Mouse (Mus musculus): ENCODE measurements around the gene Magi2. TPM values are rescaled to one million over a fixed set of nuclear protein-coding genes. Genes with fewer than 3 reads are reported as not detected.

The Magi2 gene
- polyA plus RNA-seq (2014; fragmentation: Illumina TruSeq; extraction: RNeasy Lipid Tissue Mini Kit (QIAGEN cat#74804); ENCODE audit: insufficient read depth, low read depth, low replicate concordance), result 0.63 TPM

GRCm38 (mm10) chr5:19226866-19227243 is at the start of gene Magi2:
TSS of gene Magi2 (plus strand) at chr5:19227036.

All from lung, adult 10 weeks (tissue).